Mouse (Mus musculus) cortical plate, adult 2 months (tissue): ENCODE measurements around the gene Spata1. TPM values are rescaled to one million over a fixed set of nuclear protein-coding genes. Genes with fewer than 3 reads are reported as not detected.
"Not testable (repeated sequence)": the region's sequence is repeated elsewhere in the genome, so short reads cannot be mapped to it uniquely, and the experiment has no call there.

Experiments
- H3K27ac ChIP-seq: fragments of 200-500 bp; 2 replicates; pipeline ENCODE4 v1.5.1; 2012; ENCODE audit warnings: low read length, control low read depth, inconsistent platforms; ENCODE audit not compliant: insufficient read depth
- H3K4me1 ChIP-seq: fragments of 200-500 bp; 2 replicates; pipeline ENCODE4 v1.6.1; 2011; ENCODE audit warnings: low read length; ENCODE audit not compliant: control insufficient read depth, insufficient read depth
- H3K4me3 ChIP-seq: fragments of 200-500 bp; 2 replicates; pipeline ENCODE4 v1.5.1; 2011; ENCODE audit warnings: mild to moderate bottlenecking, low read length, control low read depth; ENCODE audit not compliant: insufficient read depth
- CTCF ChIP-seq: fragments of 200-500 bp; IDR thresholded peaks from 2 replicates; pipeline ENCODE4 v1.5.1; 2011; ENCODE audit warnings: mild to moderate bottlenecking, control low read depth, low read length; ENCODE audit not compliant: insufficient read depth; ENCODE audit errors: extremely low read depth
- POLR2A ChIP-seq: fragments of 200-500 bp; IDR thresholded peaks from 2 replicates; pipeline ENCODE4 v1.6.1; 2011; ENCODE audit warnings: mild to moderate bottlenecking, low read length, control low read depth; ENCODE audit not compliant: insufficient read depth; ENCODE audit errors: extremely low read depth
- polyA plus RNA-seq: library from polyadenylated mRNA; depleted of rRNA; stranded (reverse); fragments of >200 nt; gene quantifications from 2 replicates; pipeline ENCODE4 v1.2.3, GENCODE M21; 2012

Gene Spata1
- polyA plus RNA-seq, 1 experiment: 3.7 TPM

GRCm38 (mm10) chr3:146443380-146443779 lies 56.2 kb downstream of the Spata1 start:
- Histone ChIP-seq H3K27ac (no peak overlapping the region), H3K4me3 (no peak overlapping the region), H3K4me1 (peaks cover 2% of the 10 kb centered on the region; the same call in 1 of the 2 replicates)
- no peak for TF ChIP-seq CTCF
- TF ChIP-seq POLR2A: no peak

GRCm38 (mm10) chr3:146442936-146443335 lies 56.6 kb downstream of the Spata1 start:
- Histone ChIP-seq H3K4me3 (no peak overlapping the region), H3K27ac (no peak overlapping the region), H3K4me1 (peaks cover 2% of the 10 kb centered on the region; the same call in 1 of the 2 replicates)
- no peak for TF ChIP-seq CTCF
- no peak for TF ChIP-seq POLR2A

DNA sequence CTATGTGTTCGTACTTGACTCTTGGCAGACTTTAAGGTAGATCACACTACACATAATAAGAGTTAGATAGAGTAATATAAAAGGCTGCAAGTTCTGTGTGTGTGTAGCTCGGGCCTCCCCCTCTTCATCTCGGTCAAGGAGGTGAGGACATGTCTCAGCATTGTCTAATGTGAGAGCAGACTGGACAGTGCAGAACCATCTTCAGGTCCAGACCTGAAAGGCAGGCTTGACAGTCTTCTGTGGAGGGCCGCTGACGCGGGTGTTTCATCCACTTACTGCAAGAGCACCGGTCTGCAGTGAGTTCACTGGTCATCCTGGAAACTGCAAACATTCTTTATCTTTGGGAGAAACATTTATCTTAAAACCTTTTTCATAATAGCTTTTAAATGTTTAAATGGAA lies 57.1 kb downstream of the Spata1 start:
- TF ChIP-seq POLR2A (no peak), CTCF (no peak)
- H3K4me3 ChIP-seq: no peak overlapping the region
- no peak overlapping the region for H3K27ac ChIP-seq
- peaks cover 2% of the 10 kb centered on the region; the same call in 1 of the 2 replicates for H3K4me1 ChIP-seq

GRCm38 (mm10) chr3:146440422-146440821 lies 59.1 kb downstream of the Spata1 start:
- Histone ChIP-seq H3K27ac (no peak overlapping the region; the same call in 1 of the 2 replicates), H3K4me3 (no peak overlapping the region), H3K4me1 (peaks cover 2% of the 10 kb centered on the region; the same call in 1 of the 2 replicates)
- TF ChIP-seq CTCF: no peak
- no peak for TF ChIP-seq POLR2A

- peak overlapping the region; percentile 17; the same call in 1 of the 2 replicates for H3K27ac ChIP-seq
- no peak for TF ChIP-seq CTCF
- TF ChIP-seq POLR2A: no peak
- H3K4me3 ChIP-seq: no peak overlapping the region
- H3K4me1 ChIP-seq: peaks cover 2% of the 10 kb centered on the region; the same call in 1 of the 2 replicates
Observed at GRCm38 (mm10) chr3:146440011-146440410, 59.5 kb downstream of the Spata1 start.

DNA sequence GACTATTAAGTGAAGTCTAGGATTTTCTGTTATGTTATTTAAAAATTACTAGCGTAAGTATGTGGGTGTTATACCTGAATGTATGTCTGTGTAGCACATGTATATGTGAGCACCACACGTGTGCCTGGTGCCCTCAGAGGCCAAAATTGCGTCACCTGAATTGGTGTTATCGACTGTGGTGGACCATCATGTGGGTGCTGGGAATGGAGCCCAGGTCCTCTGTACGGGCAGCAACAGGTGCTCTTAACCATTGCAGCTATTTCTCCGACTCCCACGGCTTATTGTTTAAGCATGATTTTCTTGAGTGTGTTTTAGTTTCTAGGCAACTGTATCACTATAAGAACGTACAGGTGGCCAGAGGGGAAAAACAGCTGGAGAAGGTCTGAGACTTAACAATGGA lies 63.4 kb downstream of the Spata1 start:
- no peak for TF ChIP-seq CTCF
- Histone ChIP-seq H3K4me1 (peaks cover 2% of the 10 kb centered on the region; the same call in 1 of the 2 replicates), H3K4me3 (no peak overlapping the region), H3K27ac (no peak overlapping the region)

- Histone ChIP-seq H3K4me3 (no peak overlapping the region), H3K4me1 (no peaks in the 10 kb centered on the region; the same call in 1 of the 2 replicates), H3K27ac (no peak overlapping the region)
- TF ChIP-seq CTCF: no peak
- no peak for TF ChIP-seq POLR2A
Observed at GRCm38 (mm10) chr3:146435533-146435932, 64.0 kb downstream of the Spata1 start.

- H3K27ac ChIP-seq: no peak overlapping the region
- TF ChIP-seq CTCF (no peak), POLR2A (no peak)
- no peak overlapping the region for H3K4me3 ChIP-seq
- H3K4me1 ChIP-seq: no peaks in the 10 kb centered on the region
Observed at GRCm38 (mm10) chr3:146434686-146435085, 64.9 kb downstream of the Spata1 start.

DNA sequence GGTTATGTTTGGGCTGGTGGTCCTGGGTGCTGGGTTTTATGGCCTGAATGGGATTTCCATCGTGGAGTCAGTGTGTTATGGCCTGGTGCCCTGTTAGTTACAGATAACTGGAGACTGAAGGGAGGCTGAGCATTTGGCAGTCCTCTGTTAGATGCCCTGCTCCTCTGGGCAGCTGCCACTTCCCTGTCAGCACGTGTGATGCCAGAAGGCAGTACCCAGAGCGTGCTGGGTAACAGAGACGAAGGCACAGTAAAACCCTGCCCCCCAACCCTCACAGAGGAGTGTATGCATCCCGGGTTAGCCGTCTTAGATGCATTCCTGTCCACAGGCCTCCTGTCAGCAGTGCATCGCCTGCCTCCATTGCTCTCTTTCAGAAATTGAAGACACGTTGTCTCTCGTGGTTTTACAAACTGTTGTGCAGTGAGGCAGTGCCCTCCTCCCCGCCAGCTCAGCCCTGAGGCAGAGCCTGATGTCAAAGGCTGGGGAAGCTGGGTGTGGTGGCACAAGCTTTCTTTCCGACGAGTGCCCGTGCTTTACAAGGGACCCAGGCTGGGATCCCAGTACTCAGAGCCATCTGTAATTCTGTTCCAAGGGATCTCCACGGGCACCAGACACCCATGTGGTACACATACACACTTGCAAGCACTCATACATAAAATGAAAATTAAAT lies 65.7 kb downstream of the Spata1 start:
- TF ChIP-seq CTCF (no peak), POLR2A (no peak)
- H3K27ac ChIP-seq: no peak overlapping the region
- no peaks in the 10 kb centered on the region for H3K4me1 ChIP-seq
- no peak overlapping the region for H3K4me3 ChIP-seq

GRCm38 (mm10) chr3:146433063-146433462 lies 66.5 kb downstream of the Spata1 start:
- H3K4me1 ChIP-seq, H3K4me3 ChIP-seq, H3K27ac ChIP-seq: not testable (repeated sequence)

DNA sequence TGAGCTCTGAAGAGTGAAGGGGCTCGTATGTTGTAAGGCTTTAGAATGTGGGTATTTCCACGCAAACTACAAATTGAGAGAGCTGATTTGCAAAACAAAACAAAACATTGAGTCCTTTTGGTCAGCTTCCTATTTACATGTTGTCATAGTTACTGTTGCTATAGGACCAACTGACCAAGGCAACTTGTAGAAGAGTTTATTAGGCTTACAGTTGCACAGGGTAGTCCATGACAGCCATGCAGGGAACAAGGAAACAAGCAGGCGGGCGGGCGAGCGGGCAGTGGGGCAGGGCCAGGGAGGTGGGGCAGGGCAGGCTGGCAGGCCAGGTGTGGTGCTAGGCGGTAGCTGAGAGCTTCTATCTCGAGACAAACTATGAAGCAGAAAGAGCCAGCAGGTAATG lies 73.1 kb downstream of the Spata1 start:
- Histone ChIP-seq H3K4me1 (no peaks in the 10 kb centered on the region), H3K4me3 (no peak overlapping the region), H3K27ac (no peak overlapping the region)
- no peak for TF ChIP-seq CTCF
